Mouse (Mus musculus) stomach, embryonic 15.5 days (tissue): ENCODE data around the gene Kcnh4. TPM values are rescaled to one million over a fixed set of nuclear protein-coding genes. Genes with fewer than 3 reads are reported as not detected.
"Not testable (repeated sequence)": the region's sequence is repeated elsewhere in the genome, so short reads cannot be mapped to it uniquely, and the experiment has no call there.

Source experiments
- ATAC-seq: fragments of 200-750 bp; cut with Nextera tagmentation; 2 replicates; pipeline ENCODE4 v1.8.0; 2017; ENCODE audit warnings: low read depth, moderate number of reproducible peaks, moderate TSS enrichment; ENCODE audit not compliant: insufficient read depth, low FRiP score
- H3K27ac ChIP-seq: fragments of 300-500 bp; sonication (generic); 2 replicates; pipeline ENCODE4 v1.5.1; 2015; ENCODE audit warnings: mild to moderate bottlenecking, inconsistent platforms
- H3K27me3 ChIP-seq: fragments of 300-500 bp; sonication (generic); replicated peaks from 2 replicates; pipeline ENCODE4 v1.6.1; 2015; ENCODE audit warnings: inconsistent platforms
- H3K36me3 ChIP-seq: fragments of 300-500 bp; sonication (generic); 2 replicates; pipeline ENCODE4 v1.6.1; 2015; ENCODE audit warnings: inconsistent platforms
- H3K4me1 ChIP-seq: fragments of 300-500 bp; sonication (generic); 2 replicates; pipeline ENCODE4 v1.6.1; 2015; ENCODE audit warnings: inconsistent platforms
- H3K4me2 ChIP-seq: fragments of 300-500 bp; sonication (generic); 2 replicates; pipeline ENCODE4 v1.6.1; 2015; ENCODE audit warnings: mild to moderate bottlenecking, inconsistent platforms
- H3K4me3 ChIP-seq: fragments of 300-500 bp; sonication (generic); replicated peaks from 2 replicates; pipeline ENCODE4 v1.5.1; 2015; ENCODE audit warnings: inconsistent platforms
- H3K9ac ChIP-seq: fragments of 300-500 bp; sonication (generic); 2 replicates; pipeline ENCODE4 v1.6.1; 2015; ENCODE audit warnings: inconsistent platforms
- H3K9me3 ChIP-seq: fragments of 300-500 bp; sonication (generic); 2 replicates; pipeline ENCODE4 v1.6.1; 2016; ENCODE audit warnings: inconsistent platforms
- WGBS: fragments of 180-500 bp; shearing (Covaris S2); methylation state at CpG from one replicate; pipeline ENCODE4 v1.1.7; 2015; 5-methylcytosine and 5-hydroxymethylcytosine counted together
- polyA plus RNA-seq: library from polyadenylated mRNA; unstranded; fragments of >200 nt; fragmentation: Nextera tagmentation; extraction: Ambion mirVana; gene quantifications from 2 replicates; pipeline ENCODE4 v1.2.1, GENCODE M21; 2015

Gene Kcnh4
- polyA plus RNA-seq: 0.24 and 0.27 TPM in 2 replicates

- peaks cover 10% of the 10 kb centered on the region for H3K4me1 ChIP-seq
- peak within 1 kb of the TSS; percentile 32 for H3K4me3 ChIP-seq
- peak within 1 kb of the TSS; percentile 67 for H3K4me2 ChIP-seq
- no peak within 1 kb of the TSS for H3K27ac ChIP-seq
- ATAC-seq: no peak
- no peak within 1 kb of the TSS for H3K9ac ChIP-seq
- no peaks in the 10 kb centered on the region for H3K9me3 ChIP-seq
- peaks cover 23% of the 10 kb centered on the region for H3K27me3 ChIP-seq
- WGBS: 1% methylated on average over 36 of the region's 51 CpGs
- H3K36me3 ChIP-seq: no peaks in the 10 kb centered on the region
Measured at GRCm38 (mm10) chr11:100759611-100760233, at the start of gene Kcnh4. Gene Kcnh4, minus strand, starts transcription at chr11:100759942.

GRCm38 (mm10) chr11:100806380-100807305 is 46.9 kb upstream of the Kcnh4 start:
- no peaks in the 10 kb centered on the region for H3K27me3 ChIP-seq
- H3K9ac ChIP-seq: no peak overlapping the region
- WGBS: 68% methylated on average over 20 of the region's 20 CpGs
- ATAC-seq: no peak
- no peak overlapping the region for H3K4me2 ChIP-seq
- H3K9me3 ChIP-seq: no peaks in the 10 kb centered on the region
- peaks cover 19% of the 10 kb centered on the region for H3K36me3 ChIP-seq
- H3K4me1 ChIP-seq: no peaks in the 10 kb centered on the region
- no peak overlapping the region for H3K4me3 ChIP-seq
- no peak overlapping the region for H3K27ac ChIP-seq

DNA sequence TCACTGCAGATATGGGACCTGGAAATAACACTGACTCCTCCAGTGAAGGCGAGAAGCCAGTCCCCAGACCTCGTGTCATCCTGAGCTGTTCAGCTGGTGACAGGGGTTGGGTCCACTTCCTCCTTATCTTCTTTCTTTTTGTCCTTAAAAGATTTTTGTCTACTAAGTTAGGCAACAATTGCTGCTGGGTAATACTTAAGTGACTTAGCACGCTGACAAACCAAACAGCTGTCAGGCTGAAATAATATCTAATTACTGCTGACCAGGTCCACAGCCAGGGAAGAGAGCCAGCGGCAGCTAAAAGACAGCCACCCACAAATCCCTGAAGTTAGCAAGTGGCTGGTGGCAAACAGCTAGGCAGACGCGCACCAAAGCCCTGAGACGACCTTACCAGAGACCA is 45.8 kb upstream of the Kcnh4 start:
- ATAC-seq: no peak
- Histone ChIP-seq H3K4me1 (no peaks in the 10 kb centered on the region), H3K9ac (no peak overlapping the region), H3K4me2 (no peak overlapping the region), H3K9me3 (no peaks in the 10 kb centered on the region), H3K27me3 (no peaks in the 10 kb centered on the region), H3K4me3 (no peak overlapping the region), H3K36me3 (peaks cover 29% of the 10 kb centered on the region), H3K27ac (no peak overlapping the region)
- WGBS: 65% methylated on average over 7 of the region's 7 CpGs

GRCm38 (mm10) chr11:100804409-100804808 is 44.7 kb upstream of the Kcnh4 start:
- peaks cover 35% of the 10 kb centered on the region for H3K36me3 ChIP-seq
- no peak for ATAC-seq
- H3K27me3 ChIP-seq: no peaks in the 10 kb centered on the region
- H3K4me3 ChIP-seq: no peak overlapping the region
- 93% methylated on average over 10 of the region's 10 CpGs for WGBS
- H3K27ac ChIP-seq: no peak overlapping the region
- no peak overlapping the region for H3K9ac ChIP-seq
- H3K4me1 ChIP-seq: no peaks in the 10 kb centered on the region
- H3K4me2 ChIP-seq: no peak overlapping the region
- H3K9me3 ChIP-seq: no peaks in the 10 kb centered on the region

DNA sequence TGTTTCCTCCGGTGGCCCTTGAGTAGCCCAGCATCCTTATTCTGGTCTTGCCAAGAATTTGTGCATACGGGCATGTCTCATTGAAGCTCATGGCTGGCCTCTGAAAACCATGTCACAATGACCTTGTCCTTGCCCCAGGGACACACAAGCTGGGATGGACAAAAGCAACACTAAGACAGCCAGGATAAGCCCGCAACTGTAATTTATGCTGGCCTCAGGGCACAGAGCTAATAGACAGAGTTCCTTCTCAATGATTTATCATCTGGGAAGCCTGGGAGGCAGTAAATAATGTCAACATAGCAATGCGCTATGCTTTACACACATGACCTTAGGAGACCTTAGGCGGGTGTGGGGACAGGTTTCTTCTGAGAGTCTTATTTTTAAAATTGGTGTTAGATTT is 39.7 kb upstream of the Kcnh4 start:
- no peak overlapping the region for H3K27ac ChIP-seq
- WGBS: 67% methylated on average over 5 of the region's 5 CpGs
- H3K4me2 ChIP-seq: no peak overlapping the region
- H3K4me3 ChIP-seq: no peak overlapping the region
- no peak for ATAC-seq
- peaks cover 38% of the 10 kb centered on the region for H3K36me3 ChIP-seq
- H3K4me1 ChIP-seq: no peaks in the 10 kb centered on the region
- H3K9me3 ChIP-seq: no peaks in the 10 kb centered on the region
- H3K9ac ChIP-seq: no peak overlapping the region
- H3K27me3 ChIP-seq: no peaks in the 10 kb centered on the region

GRCm38 (mm10) chr11:100796585-100796984 is 36.8 kb upstream of the Kcnh4 start:
- 69% methylated on average over 8 of the region's 8 CpGs for WGBS
- no peak overlapping the region for H3K4me3 ChIP-seq
- no peak for ATAC-seq
- no peaks in the 10 kb centered on the region for H3K9me3 ChIP-seq
- no peak overlapping the region for H3K9ac ChIP-seq
- peaks cover 31% of the 10 kb centered on the region for H3K36me3 ChIP-seq
- no peak overlapping the region for H3K27ac ChIP-seq
- H3K27me3 ChIP-seq: no peaks in the 10 kb centered on the region
- no peaks in the 10 kb centered on the region for H3K4me1 ChIP-seq
- H3K4me2 ChIP-seq: no peak overlapping the region

- Histone ChIP-seq H3K9ac (no peak overlapping the region), H3K27ac (no peak overlapping the region), H3K4me2 (no peak overlapping the region), H3K4me1 (no peaks in the 10 kb centered on the region), H3K9me3 (no peaks in the 10 kb centered on the region), H3K27me3 (no peaks in the 10 kb centered on the region), H3K4me3 (no peak overlapping the region), H3K36me3 (peaks cover 29% of the 10 kb centered on the region)
- ATAC-seq: no peak
- WGBS: 94% methylated on average over 2 of the region's 2 CpGs
Measured at GRCm38 (mm10) chr11:100795386-100795785, 35.6 kb upstream of the Kcnh4 start.

GRCm38 (mm10) chr11:100791457-100792049 is 31.8 kb upstream of the Kcnh4 start:
- WGBS: 78% methylated on average over 2 of the region's 2 CpGs

DNA sequence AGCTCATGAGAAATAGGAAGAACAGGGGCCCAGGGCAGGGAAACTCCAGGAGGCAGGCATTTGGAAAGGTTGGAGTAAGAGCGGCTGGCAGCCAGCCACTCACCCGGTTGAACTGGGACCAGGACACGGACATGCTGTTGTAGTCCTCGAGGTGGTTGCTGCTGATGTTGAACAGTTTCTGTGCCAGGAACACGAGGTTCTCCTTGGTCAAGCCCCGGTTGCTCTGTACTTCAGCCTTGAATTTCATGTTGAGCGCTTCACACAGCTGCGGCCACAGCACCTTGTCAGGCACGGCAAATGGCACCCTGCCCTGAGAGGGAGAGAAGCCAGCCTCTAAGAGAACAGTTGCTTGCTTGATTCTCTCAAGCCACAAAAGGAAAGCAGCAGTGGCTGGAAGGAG is 30.9 kb upstream of the Kcnh4 start:
- not testable (repeated sequence) for H3K27me3 ChIP-seq, H3K9ac ChIP-seq, H3K27ac ChIP-seq, H3K4me1 ChIP-seq, H3K9me3 ChIP-seq, ATAC-seq, H3K4me2 ChIP-seq, H3K4me3 ChIP-seq
- WGBS: 85% methylated on average over 9 of the region's 9 CpGs
- peaks cover 31% of the 10 kb centered on the region for H3K36me3 ChIP-seq

More at GRCm38 (mm10) chr11:100791457-100792049, 31.8 kb upstream of the Kcnh4 start:
- Histone ChIP-seq H3K4me1 (no peaks in the 10 kb centered on the region), H3K9ac (no peak overlapping the region), H3K27me3 (no peaks in the 10 kb centered on the region), H3K27ac (no peak overlapping the region), H3K36me3 (peaks cover 36% of the 10 kb centered on the region), H3K4me2 (no peak overlapping the region), H3K4me3 (no peak overlapping the region), H3K9me3 (no peaks in the 10 kb centered on the region)
- no peak for ATAC-seq

DNA sequence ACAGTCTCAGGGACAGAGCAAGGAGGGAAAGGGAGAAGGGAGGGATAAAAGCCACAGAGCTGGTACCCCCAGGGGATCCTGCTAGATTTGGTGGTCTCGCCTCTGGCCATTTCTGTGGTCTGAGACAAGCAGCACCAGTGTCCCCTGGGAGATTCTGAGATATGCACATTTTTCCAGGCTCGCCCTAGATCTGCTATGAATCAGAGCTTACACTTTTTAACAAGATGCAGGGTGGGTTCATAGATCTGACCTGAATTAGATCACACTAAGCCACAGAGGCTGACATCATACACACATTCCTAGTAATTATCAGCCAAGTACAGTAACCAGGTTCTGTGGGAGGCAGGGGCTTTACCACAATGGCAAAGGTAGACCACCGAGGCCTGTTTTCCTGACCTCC is 30.0 kb upstream of the Kcnh4 start:
- Histone ChIP-seq H3K9ac (no peak overlapping the region), H3K27ac (no peak overlapping the region), H3K4me1 (no peaks in the 10 kb centered on the region), H3K4me2 (no peak overlapping the region), H3K4me3 (no peak overlapping the region), H3K36me3 (peaks cover 31% of the 10 kb centered on the region), H3K9me3 (no peaks in the 10 kb centered on the region), H3K27me3 (no peaks in the 10 kb centered on the region)
- no peak for ATAC-seq
- WGBS: 92% methylated on average over 3 of the region's 3 CpGs

DNA sequence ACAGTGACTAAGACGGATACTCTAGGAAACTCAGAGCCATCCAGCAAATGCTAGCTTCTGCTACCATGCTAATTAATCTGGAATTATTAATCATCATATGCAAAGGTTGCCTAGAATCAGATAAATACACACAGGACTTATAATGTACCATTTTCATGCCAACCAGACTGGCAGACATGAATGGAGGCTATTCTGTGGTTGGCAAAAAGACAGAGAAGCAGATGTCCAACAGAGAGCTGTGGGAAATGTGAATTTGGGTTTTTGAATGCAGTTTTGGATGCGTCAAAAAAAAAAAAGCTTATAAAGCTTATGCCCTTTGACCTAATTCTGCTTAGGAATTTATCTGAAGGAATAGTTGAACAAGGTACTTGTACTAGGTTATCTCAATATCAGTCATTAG is 26.0 kb upstream of the Kcnh4 start:
- Histone ChIP-seq H3K9ac (no peak overlapping the region), H3K9me3 (no peaks in the 10 kb centered on the region), H3K4me2 (no peak overlapping the region), H3K4me3 (no peak overlapping the region), H3K27me3 (no peaks in the 10 kb centered on the region), H3K4me1 (no peaks in the 10 kb centered on the region), H3K36me3 (peaks cover 39% of the 10 kb centered on the region), H3K27ac (no peak overlapping the region)
- no peak for ATAC-seq
- WGBS: 87% methylated on average over 2 of the region's 2 CpGs

GRCm38 (mm10) chr11:100784286-100784685 is 24.5 kb upstream of the Kcnh4 start:
- no peak overlapping the region for H3K9ac ChIP-seq
- H3K27me3 ChIP-seq: no peaks in the 10 kb centered on the region
- WGBS: 86% methylated on average over 8 of the region's 8 CpGs
- ATAC-seq: no peak
- no peaks in the 10 kb centered on the region for H3K4me1 ChIP-seq
- H3K36me3 ChIP-seq: peaks cover 36% of the 10 kb centered on the region
- H3K4me3 ChIP-seq: no peak overlapping the region
- no peak overlapping the region for H3K4me2 ChIP-seq
- H3K9me3 ChIP-seq: no peaks in the 10 kb centered on the region
- no peak overlapping the region for H3K27ac ChIP-seq
